Mouse (Mus musculus): ENCODE results near the gene Eef1b2.

- TF ChIP-seq POLR2A (IDR thresholded peaks at IDR 0.05; ENCODE audit: extremely low read depth, insufficient read depth, low read length) (no peak), CTCF (IDR thresholded peaks at IDR 0.05; ENCODE audit: low read depth, low read length) (no peak)
These were observed 42.1 kb upstream of the Eef1b2 start for GRCm38 (mm10) chr1:63134530-63134929.

Data from liver, adult 2 months (tissue).